8 mouse cellular contexts compared by ENCODE assay signal in the genomic region with DNA sequence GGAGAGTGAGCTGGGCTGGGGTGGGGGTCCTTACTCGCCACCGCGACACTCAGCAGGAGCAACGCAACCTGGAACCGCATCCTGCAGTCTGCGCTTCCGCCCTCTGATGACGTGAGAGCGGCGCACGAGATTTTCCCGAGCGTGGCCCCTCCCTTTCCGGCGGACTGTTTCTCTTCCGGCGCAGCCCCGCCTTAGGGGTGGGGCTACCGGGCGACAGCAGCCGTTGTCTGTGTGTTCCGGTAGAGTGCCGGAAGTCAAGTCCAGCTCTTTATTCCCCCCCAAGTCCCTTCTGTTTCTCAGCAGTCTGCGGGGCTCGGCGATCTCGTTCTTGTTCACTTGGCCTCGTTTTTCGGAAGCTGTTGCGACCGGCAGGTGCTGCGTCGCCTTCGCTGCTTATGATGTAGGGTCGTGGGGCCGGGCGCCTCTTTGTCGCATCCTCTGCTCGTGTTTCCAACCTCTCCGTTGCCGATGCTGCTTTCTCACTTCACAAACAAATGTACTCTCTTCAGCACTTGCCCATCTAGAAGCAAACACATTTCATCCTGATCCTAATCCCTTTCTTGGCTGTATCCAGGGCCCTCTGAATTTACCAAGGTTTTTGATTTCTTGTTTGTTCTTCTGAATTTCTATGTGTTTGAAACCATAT. TPM values are rescaled to one million over a fixed set of nuclear protein-coding genes. Genes with fewer than 3 reads are reported as not detected.
DNase-seq lines count a peak whose midpoint lies in the region; ATAC-seq lines count a peak whose summit lies in the region.

A gene (minus strand): TSS at position 358 of the 646 bp plus-strand sequence.

- H3K4me2 ChIP-seq in hindbrain, embryonic 12.5 days (replicated peaks) = peak within 1 kb of the TSS; percentile 97

- peaks cover 11% of the 10 kb centered on the region for H3K36me3 ChIP-seq in hindbrain, embryonic 12.5 days

- under 1% methylated on average over 41 of the region's 41 CpGs for WGBS in hindbrain, embryonic 12.5 days

- H3K9me3 ChIP-seq in hindbrain, embryonic 12.5 days (replicated peaks) = no peaks in the 10 kb centered on the region

- peak within 1 kb of the TSS; percentile 84 for H3K9ac ChIP-seq in hindbrain, embryonic 12.5 days

- H3K4me3 ChIP-seq in hindbrain, embryonic 12.5 days = peak within 1 kb of the TSS; percentile 83

- peaks cover 35% of the 10 kb centered on the region for H3K4me1 ChIP-seq in hindbrain, embryonic 12.5 days

- H3K27me3 ChIP-seq in hindbrain, embryonic 12.5 days = no peaks in the 10 kb centered on the region

- peak within 1 kb of the TSS; percentile 95 for H3K27ac ChIP-seq in hindbrain, embryonic 12.5 days

- peak; percentile 96 for DNase-seq in Muller cell, postnatal 12 days (ENCODE audit: inconsistent ontology term)
- peak; percentile 95 for DNase-seq in cerebellum, adult 9-11 months
- peak; percentile 88 to 93 for DNase-seq in frontal cortex, postnatal 10 days (ENCODE audit: low spot score in 2 of 2)
- DNase-seq in layer of hippocampus, postnatal 14 days (ENCODE audit: low spot score in 2 of 2) = peak; percentile 87 to 95
- peak; percentile 94 for DNase-seq in lung, postnatal 14 days
- peak; percentile 86 for DNase-seq in retina, adult 2 months (ENCODE audit: low read depth, low spot score)
- DNase-seq in thymus, postnatal 36 days = peak; percentile 96 to 97

- peak; percentile 98 for ATAC-seq in hindbrain, embryonic 12.5 days (ENCODE audit: low FRiP score)

RNA-seq across cellular contexts. Expression of the gene that starts here (rescaled TPM):
- polyA plus RNA-seq in hindbrain, embryonic 12.5 days (2016; fragmentation: Nextera tagmentation; extraction: Ambion mirVana) = 38.8 and 39.2 TPM in 2 replicates
- total RNA-seq in layer of hippocampus, postnatal 14 days (2021) = 10 to 100 TPM; 65.3 to 68.0 TPM

Comparison
In these comparisons a context has a peak if more than half of its experiments do, and no peak if none do; other contexts are left out.
1. Peak in every context shown above with its lines: DNase-seq, ATAC-seq, H3K4me3 ChIP-seq and H3K27ac ChIP-seq.